Mouse (Mus musculus) splenic B cell, adult 2 months (primary cell): ENCODE results near the gene Oscp1.

Source experiments
- DNase-seq: peaks from one replicate; pipeline ENCODE4 v3.0.0-alpha.2; 2011; ENCODE audit warnings: low read depth, low spot score
- H3K27me3 ChIP-seq: 2 replicates; pipeline ENCODE4 v1.6.1; 2012; ENCODE audit warnings: mild to moderate bottlenecking, low read length, moderate library complexity, mixed read lengths; ENCODE audit not compliant: control insufficient read depth, poor library complexity, insufficient read depth, severe bottlenecking
- H3K36me3 ChIP-seq: 2 replicates; pipeline ENCODE4 v1.6.1; 2012; ENCODE audit warnings: mild to moderate bottlenecking, low read length, moderate library complexity, mixed read lengths; ENCODE audit not compliant: control insufficient read depth, poor library complexity, insufficient read depth, severe bottlenecking

Oscp1 gene

GRCm38 (mm10) chr4:126111153-126111549, 52.8 kb downstream of the Oscp1 start:
- Histone ChIP-seq H3K36me3 (no peaks in the 10 kb centered on the region), H3K27me3 (no peaks in the 10 kb centered on the region)
- no peak for DNase-seq

- H3K27me3 ChIP-seq = no peaks in the 10 kb centered on the region
- no peaks in the 10 kb centered on the region for H3K36me3 ChIP-seq
- no peak for DNase-seq
Observed at GRCm38 (mm10) chr4:126113243-126113642, 54.9 kb downstream of the Oscp1 start.

- no peaks in the 10 kb centered on the region for H3K36me3 ChIP-seq
- H3K27me3 ChIP-seq = no peaks in the 10 kb centered on the region
- peak; percentile 82 for DNase-seq
Observed at GRCm38 (mm10) chr4:126113943-126114342, 55.6 kb downstream of the Oscp1 start.

GRCm38 (mm10) chr4:126115411-126115810, 57.0 kb downstream of the Oscp1 start:
- Histone ChIP-seq H3K36me3 (no peaks in the 10 kb centered on the region), H3K27me3 (no peaks in the 10 kb centered on the region)
- DNase-seq = no peak

- H3K27me3 ChIP-seq = no peaks in the 10 kb centered on the region
- no peak for DNase-seq
- H3K36me3 ChIP-seq = no peaks in the 10 kb centered on the region
Observed at GRCm38 (mm10) chr4:126115871-126116521, 57.6 kb downstream of the Oscp1 start.

- no peaks in the 10 kb centered on the region for H3K36me3 ChIP-seq
- no peak for DNase-seq
- H3K27me3 ChIP-seq = no peaks in the 10 kb centered on the region
Observed at GRCm38 (mm10) chr4:126117116-126117515, 58.8 kb downstream of the Oscp1 start.

- DNase-seq = no peak
- Histone ChIP-seq H3K27me3 (no peaks in the 10 kb centered on the region), H3K36me3 (no peaks in the 10 kb centered on the region)
Observed at GRCm38 (mm10) chr4:126118651-126119050, 60.3 kb downstream of the Oscp1 start.

GRCm38 (mm10) chr4:126119051-126119450, 60.7 kb downstream of the Oscp1 start:
- H3K27me3 ChIP-seq = no peaks in the 10 kb centered on the region
- DNase-seq = no peak
- no peaks in the 10 kb centered on the region for H3K36me3 ChIP-seq

GRCm38 (mm10) chr4:126120052-126120451, 61.7 kb downstream of the Oscp1 start:
- no peaks in the 10 kb centered on the region for H3K27me3 ChIP-seq
- no peaks in the 10 kb centered on the region for H3K36me3 ChIP-seq
- DNase-seq = no peak

- Histone ChIP-seq H3K36me3 (no peaks in the 10 kb centered on the region), H3K27me3 (no peaks in the 10 kb centered on the region)
- DNase-seq = no peak
Observed at GRCm38 (mm10) chr4:126120506-126120905, 62.1 kb downstream of the Oscp1 start.

- no peaks in the 10 kb centered on the region for H3K36me3 ChIP-seq
- no peak for DNase-seq
- no peaks in the 10 kb centered on the region for H3K27me3 ChIP-seq
Observed at GRCm38 (mm10) chr4:126123309-126124040, 65.1 kb downstream of the Oscp1 start.

- Histone ChIP-seq H3K36me3 (peaks cover 9% of the 10 kb centered on the region), H3K27me3 (no peaks in the 10 kb centered on the region)
- no peak for DNase-seq
Observed at GRCm38 (mm10) chr4:126130502-126130901, 72.1 kb downstream of the Oscp1 start.

- DNase-seq = no peak
- Histone ChIP-seq H3K27me3 (no peaks in the 10 kb centered on the region), H3K36me3 (peaks cover 10% of the 10 kb centered on the region)
Observed at GRCm38 (mm10) chr4:126131290-126132121, 73.1 kb downstream of the Oscp1 start.

- no peak for DNase-seq
- Histone ChIP-seq H3K36me3 (peaks cover 13% of the 10 kb centered on the region), H3K27me3 (no peaks in the 10 kb centered on the region)
Observed at GRCm38 (mm10) chr4:126132636-126133264, 74.4 kb downstream of the Oscp1 start.
